Mouse (Mus musculus) central nervous system, embryonic 18 days (tissue): ENCODE results near the gene Muc4. TPM values are rescaled to one million over a fixed set of nuclear protein-coding genes. Genes with fewer than 3 reads are reported as not detected.

Experiments used
- polyA plus RNA-seq: library from polyadenylated mRNA; depleted of rRNA; stranded (reverse); fragments of >200 nt; gene quantifications from 2 replicates; pipeline ENCODE4 v1.2.3, GENCODE M21; 2012; rRNA removed

The Muc4 gene
- 0.01 and 0.03 TPM in 2 replicates for polyA plus RNA-seq

GRCm38 (mm10) chr16:32735586-32735985 is at the start of gene Muc4:
Gene Muc4, plus strand, starts transcription at chr16:32735886.

GRCm38 (mm10) chr16:32797426-32797689 is 61.7 kb downstream of the Muc4 start, which contains the start of gene Muc20:
Gene Muc20, minus strand, starts transcription at chr16:32797435.

GRCm38 (mm10) chr16:32810321-32810720 is 74.6 kb downstream of the Muc4 start, which contains the start of gene Smbd1:
Gene Smbd1, minus strand, starts transcription at chr16:32810477.

Other genes starting within 250 kb of the Muc4 start
- 0.05 and 0.08 TPM in 2 replicates for gene Slc51a, start 248.0 kb upstream of the Muc4 start, polyA plus RNA-seq
- gene Zdhhc19, start 239.6 kb upstream of the Muc4 start, polyA plus RNA-seq, result 0.12 and 0.13 TPM in 2 replicates
- 56.6 and 62.0 TPM in 2 replicates for gene Tfrc, start 127.0 kb upstream of the Muc4 start, polyA plus RNA-seq
- 82.3 and 95.6 TPM in 2 replicates for gene Tnk2, start 92.0 kb upstream of the Muc4 start, polyA plus RNA-seq
- 0.01 and 0.04 TPM in 2 replicates for gene Muc20, start 61.5 kb downstream of the Muc4 start, polyA plus RNA-seq
- gene Smbd1, start 74.6 kb downstream of the Muc4 start, polyA plus RNA-seq, result not detected in 2 replicates
- 63.3 and 65.4 TPM in 2 replicates for gene Fyttd1, start 141.6 kb downstream of the Muc4 start, polyA plus RNA-seq
- gene Rubcn, start 141.9 kb downstream of the Muc4 start, polyA plus RNA-seq, result 67.0 and 67.9 TPM in 2 replicates
- 53.7 and 53.9 TPM in 2 replicates for gene Lrch3, start 178.2 kb downstream of the Muc4 start, polyA plus RNA-seq